Mouse (Mus musculus): Measurements from ENCODE around the gene Zswim1.
"Not testable (repeated sequence)": the region's sequence is repeated elsewhere in the genome, so short reads cannot be mapped to it uniquely, and the experiment has no call there.

DNA sequence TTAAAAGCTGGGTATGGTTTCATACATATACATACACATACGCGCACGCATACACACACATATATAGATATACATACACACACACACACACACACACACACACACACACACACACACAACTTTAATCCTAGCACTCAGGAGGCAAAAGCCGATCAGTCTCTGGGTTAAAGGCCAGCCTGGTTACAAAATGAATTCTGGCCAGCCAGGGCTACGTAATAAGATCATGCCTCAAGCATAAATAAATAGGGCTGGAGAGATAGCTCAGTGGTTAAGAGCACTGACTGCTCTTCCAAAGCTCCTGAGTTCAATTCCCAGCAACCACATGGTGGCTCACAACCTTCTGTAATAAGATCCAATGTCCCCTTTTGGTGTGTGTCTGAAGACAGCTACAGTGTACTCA, 33.1 kb downstream of the Zswim1 start:
- not testable (repeated sequence) for TF ChIP-seq USF1 (IDR thresholded peaks at IDR 0.05; ENCODE audit: low read depth); POLR2AphosphoS2 (IDR thresholded peaks at IDR 0.05; ENCODE audit: insufficient read length, low read depth); POLR2A (IDR thresholded peaks at IDR 0.05; ENCODE audit: insufficient read length, low read depth); E2F4 (IDR thresholded peaks at IDR 0.05; ENCODE audit: insufficient read depth); TCF12 (IDR thresholded peaks at IDR 0.05; ENCODE audit: insufficient read depth, poor library complexity, severe bottlenecking); SRF (IDR thresholded peaks at IDR 0.05; ENCODE audit: control insufficient read depth, insufficient read length, low read depth); MYOG (IDR thresholded peaks at IDR 0.05; ENCODE audit: control insufficient read depth in 1 of 3, insufficient read depth in 1 of 3, insufficient read length in 2 of 3, low read depth in 2 of 3); MAX (IDR thresholded peaks at IDR 0.05; ENCODE audit: low read depth); REST (IDR thresholded peaks at IDR 0.05; ENCODE audit: insufficient read depth, insufficient read length); MYOD1 (IDR thresholded peaks at IDR 0.05; ENCODE audit: control insufficient read depth in 1 of 3, insufficient read length in 2 of 3, low read depth in 2 of 3)
